Mouse (Mus musculus): ENCODE data around the gene Zan. TPM values are rescaled to one million over a fixed set of nuclear protein-coding genes. Genes with fewer than 3 reads are reported as not detected.

Gene Zan
- total RNA-seq, 2 experiments from 2014 or later = 0.03 TPM; not detected in 1

DNA sequence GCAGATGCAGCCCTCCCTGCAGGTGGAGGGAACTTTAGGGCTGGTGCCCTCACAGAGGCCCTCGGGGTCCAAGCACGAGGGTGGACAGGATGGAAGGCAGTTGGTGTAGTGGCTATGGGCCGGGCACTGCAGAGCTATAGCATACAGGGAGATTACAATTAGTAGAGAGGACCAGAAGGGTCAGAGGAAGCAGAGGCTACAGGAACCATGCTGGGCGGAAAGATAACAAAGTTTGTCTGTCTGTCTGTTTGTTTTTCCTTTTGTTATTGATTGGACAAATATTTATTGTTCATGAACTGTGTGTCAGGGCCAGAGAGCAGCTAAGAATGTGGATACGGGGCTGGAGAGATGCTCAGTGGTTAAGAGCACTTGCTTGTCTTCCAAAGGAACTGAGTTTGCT is 62.6 kb downstream of the Zan start:
- DNase-seq = no peak

GRCm38 (mm10) chr5:137411235-137411634 is 65.6 kb downstream of the Zan start:
- no peak for DNase-seq

DNA sequence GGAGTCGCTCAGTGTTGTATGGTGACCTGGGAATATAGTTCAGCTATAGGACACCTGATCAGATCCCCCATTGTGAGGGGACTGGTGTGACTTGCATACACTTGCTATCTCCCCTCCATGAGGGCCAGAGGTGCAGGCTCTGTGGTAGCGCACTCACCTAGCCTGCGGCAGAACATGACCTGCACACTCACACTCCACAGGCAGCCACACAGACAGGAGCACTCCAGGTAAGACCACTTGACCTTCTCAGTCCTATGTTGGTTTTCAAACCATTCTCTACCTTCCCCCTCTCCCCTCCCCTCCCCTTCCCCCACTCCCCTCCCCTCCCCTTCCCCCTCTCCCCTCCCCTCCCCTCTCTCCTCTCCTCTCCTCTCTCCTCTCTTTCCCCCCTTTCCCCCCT is 66.3 kb downstream of the Zan start:
- DNase-seq = no peak

- DNase-seq = no peak
These were observed 66.8 kb downstream of the Zan start for GRCm38 (mm10) chr5:137410066-137410465.

DNA sequence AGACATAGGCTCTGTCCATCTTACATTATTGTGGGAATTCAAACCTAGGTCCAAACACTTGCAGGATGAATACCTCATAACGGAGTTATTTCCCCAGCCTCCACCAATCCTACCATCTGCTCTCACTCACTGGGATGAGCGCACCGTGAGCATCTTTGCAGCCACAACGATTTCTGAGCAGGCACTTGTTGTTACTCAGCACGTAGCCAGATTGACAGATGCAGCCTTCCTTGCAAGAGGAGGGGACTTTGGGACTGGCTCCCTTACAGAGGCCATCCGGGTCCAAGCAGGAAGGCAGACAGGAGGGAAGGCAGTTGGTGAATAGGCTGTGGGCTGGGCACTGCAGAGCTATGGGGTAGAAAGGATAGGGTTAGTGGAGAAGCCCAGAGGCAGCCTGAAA is 67.4 kb downstream of the Zan start:
- no peak for DNase-seq

DNA sequence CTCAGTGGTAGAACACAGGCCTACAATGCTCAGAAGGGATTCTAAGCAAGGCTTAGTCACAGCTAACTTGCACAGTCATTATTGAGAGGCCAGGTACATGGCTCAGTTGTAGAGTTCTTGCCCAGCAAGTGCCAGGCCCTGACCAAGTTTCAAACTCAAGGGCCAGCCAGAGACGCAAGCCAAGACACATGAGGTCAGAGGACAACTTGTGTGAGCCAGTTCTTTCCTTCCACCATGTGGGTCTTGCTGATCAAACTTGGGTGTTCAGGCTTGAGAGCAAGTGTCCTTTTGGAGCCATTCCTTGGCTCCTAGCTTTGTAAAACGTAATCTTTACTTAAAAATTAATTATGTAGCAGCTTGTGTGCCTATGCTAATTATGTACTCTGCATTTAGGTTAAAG is 72.8 kb downstream of the Zan start:
- DNase-seq = peak in 1 of 2 experiments; percentile 20

- DNase-seq = no peak
These were observed 82.4 kb downstream of the Zan start for GRCm38 (mm10) chr5:137394456-137394855.

GRCm38 (mm10) chr5:137391641-137392040 is 85.2 kb downstream of the Zan start:
- no peak for DNase-seq

DNA sequence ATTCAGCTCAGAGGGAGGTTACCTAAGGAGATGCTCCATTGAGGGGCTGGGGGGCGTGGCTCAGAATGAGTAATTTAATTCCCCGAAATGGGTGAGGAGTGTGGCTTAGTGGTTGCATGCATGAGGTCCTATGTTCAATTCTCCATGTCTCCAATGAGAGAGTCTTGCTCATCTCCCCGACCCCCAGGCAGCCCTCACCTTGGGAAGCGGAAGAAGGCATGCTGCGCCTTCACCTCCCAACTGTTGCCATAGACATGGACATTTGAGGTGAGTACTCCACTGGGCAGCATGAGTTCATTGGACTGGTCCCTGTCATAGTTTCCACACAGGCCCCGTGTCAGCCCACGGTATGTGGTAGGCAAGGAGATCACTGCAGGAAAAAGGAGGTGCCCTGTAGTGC is 90.2 kb downstream of the Zan start:
- DNase-seq = no peak

DNA sequence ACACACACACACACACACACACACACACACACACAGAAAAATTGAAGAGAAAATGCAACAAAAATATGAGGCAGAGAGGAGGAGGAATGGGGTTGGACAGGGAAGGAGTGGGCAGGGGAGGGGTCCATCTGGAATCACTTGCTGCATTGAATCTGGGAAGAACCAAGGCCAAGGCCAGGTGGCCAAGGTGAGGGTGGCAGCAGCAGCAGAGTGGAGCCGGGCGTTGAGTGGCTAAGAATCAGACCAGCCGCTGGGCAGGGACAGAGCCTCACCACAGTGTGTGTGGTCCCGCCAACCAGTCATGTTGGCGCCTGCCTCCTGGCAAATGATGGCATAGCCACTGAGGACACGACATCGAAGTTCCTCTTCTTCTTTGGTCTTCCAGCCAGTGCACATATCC is 93.4 kb downstream of the Zan start:
- no peak for DNase-seq

- DNase-seq = peak; percentile 70 to 77
These were observed 95.7 kb downstream of the Zan start for GRCm38 (mm10) chr5:137381152-137381551.

DNA sequence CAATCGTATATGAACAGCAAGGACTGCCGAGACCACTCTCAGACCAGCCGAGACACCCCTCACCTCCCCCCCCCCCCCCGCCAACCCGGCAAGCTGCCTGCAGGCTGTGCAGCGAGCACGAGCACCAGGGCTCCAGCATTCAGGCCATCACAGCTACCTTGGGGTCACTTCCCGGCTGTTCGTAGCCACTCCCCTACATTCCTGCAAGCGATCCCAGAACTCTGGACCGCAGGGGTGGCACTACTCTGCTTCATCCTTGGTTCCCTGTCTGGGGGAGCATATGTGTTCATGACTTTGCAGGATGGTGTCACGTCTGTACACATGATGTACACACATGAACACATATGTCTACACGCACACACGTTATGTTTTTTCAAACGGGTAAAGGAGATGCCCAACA is 99.3 kb downstream of the Zan start:
- no peak for DNase-seq

GRCm38 (mm10) chr5:137377176-137377575 is 99.7 kb downstream of the Zan start:
- DNase-seq = no peak

DNA sequence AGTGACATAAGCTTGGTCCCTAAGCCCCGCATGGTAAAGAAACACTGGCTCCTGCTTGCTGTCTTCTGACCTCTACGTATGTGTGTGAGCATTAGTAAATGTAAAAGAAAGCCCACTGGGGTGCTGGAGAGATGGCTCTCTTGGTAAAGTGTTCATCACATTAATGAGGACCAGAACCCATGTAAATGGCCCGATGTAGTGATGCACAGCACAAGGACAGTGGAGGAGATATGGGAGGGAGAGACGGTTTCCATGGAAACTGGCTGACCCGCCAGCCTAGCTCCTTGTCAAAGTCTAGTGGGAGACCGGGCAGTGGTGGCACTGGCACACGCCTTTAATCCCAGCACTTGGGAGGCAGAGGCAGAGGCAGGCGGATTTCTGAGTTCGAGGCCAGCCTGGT is 100.1 kb downstream of the Zan start:
- peak in 1 of 2 experiments; percentile 24 for DNase-seq

DNA sequence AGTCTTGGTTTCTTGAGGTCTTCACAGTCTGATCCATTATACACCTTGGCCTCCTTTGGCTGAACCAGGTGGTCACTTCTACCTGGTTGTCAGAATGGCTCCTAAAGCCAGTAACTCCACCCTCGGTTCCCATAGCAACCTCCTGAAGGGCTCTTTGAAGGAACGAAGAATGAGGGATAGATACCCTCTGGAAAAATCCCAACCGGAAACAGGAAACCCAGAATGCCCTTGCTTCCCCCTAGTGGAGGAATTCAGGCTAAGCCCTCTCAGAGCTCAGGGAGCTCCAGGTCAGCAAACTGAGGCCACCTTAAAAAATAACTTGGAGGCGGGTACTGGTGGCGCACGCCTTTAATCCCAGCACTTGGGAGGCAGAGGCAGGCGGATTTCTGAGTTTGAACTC is 100.7 kb downstream of the Zan start:
- DNase-seq = peak; percentile 36 to 37

DNA sequence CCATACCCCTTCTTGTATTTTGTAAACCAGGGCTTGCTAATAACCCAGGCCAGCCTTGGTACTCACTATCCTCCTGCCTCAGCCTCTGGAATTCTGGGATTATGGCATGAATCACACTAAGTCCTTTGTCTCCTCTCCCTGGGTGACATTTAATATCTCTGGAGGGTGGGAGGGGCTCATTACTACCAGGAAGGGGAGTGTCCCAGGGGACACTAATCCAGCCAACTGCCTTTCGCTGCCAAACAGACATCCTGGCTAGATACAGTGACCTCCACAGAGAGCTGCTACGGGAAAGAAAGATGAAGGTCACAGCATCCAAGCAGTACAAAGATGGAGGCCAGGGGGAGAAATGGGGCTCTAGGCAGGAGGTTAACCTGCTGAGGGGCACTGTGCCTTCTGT is 101.2 kb downstream of the Zan start:
- DNase-seq = peak; percentile 60 to 75

- DNase-seq = no peak
These were observed 102.3 kb downstream of the Zan start for GRCm38 (mm10) chr5:137374521-137375080.

DNA sequence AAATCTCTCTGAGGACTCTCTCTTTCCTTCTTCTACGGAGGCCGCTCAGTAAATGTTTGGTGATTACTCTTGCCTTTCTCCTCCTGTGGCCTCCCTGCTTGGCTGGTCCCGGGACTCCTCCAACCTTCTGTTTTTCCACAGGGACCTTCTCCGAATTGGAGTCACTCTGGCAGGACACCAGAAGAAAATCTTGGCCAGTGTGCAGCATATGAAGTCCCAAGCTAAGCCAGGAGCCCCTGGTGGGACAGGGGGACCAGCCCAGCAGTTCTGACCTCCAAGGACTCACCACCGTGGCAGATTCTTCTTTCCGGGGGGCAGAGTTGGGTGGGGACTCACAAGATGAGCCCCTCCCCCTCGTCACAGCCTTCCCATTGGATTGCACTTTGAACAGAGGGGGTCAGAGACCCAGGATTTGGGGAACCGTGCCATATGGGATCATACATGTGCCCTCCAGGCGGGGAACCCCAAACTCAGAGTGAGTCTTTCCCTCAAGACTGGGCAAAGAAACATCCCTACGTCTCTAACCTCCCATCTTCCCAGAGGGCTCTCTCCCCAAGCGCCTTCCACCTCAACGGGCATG is 103.4 kb downstream of the Zan start:
- no peak for DNase-seq

- no peak for DNase-seq
These were observed 107.2 kb downstream of the Zan start for GRCm38 (mm10) chr5:137369665-137370064.

DNA sequence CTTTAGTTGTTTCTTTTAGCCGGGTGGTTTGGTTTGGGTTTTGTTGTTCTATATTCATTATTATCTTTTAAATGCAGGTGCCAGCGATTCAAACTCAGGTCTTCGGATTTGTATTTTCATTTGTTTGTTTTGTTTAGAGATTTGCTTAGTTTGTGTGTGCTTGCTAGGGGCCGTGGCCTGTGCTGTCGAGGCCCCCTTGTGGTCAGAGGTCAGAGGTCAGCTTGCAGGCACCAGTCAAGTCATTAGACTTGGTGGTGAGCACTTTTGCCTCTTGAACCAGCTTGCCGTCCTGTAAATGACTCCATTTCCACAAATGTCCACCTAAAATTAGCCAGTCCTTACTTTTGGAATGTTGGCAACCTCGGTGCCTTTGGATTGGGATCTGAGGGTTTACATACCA is 118.5 kb downstream of the Zan start:
- DNase-seq = no peak

GRCm38 (mm10) chr5:137354091-137354490 is 122.8 kb downstream of the Zan start:
- no peak for DNase-seq

- peak; percentile 22 to 53 for DNase-seq
These were observed 124.6 kb downstream of the Zan start for GRCm38 (mm10) chr5:137352011-137352975.

- DNase-seq = no peak
These were observed 125.5 kb downstream of the Zan start for GRCm38 (mm10) chr5:137351394-137351793.

GRCm38 (mm10) chr5:137351058-137351380 is 125.8 kb downstream of the Zan start:
- DNase-seq = no peak

Data from adrenal gland, postnatal 36 days (tissue).